Mouse (Mus musculus) thymus, adult 2 months (tissue): ENCODE measurements around the gene Usp6nl.

ENCODE experiments used
- CTCF ChIP-seq: fragments of 200-500 bp; IDR thresholded peaks from 2 replicates; pipeline ENCODE4 v1.5.1; 2012; ENCODE audit warnings: mild to moderate bottlenecking, control low read depth, low read length, moderate library complexity, borderline replicate concordance; ENCODE audit not compliant: control insufficient read depth, poor library complexity, insufficient read depth; ENCODE audit errors: extremely low read depth
- POLR2A ChIP-seq: fragments of 200-500 bp; IDR thresholded peaks from 2 replicates; pipeline ENCODE4 v1.6.1; 2012; ENCODE audit warnings: mild to moderate bottlenecking, low read length, control low read depth, moderate library complexity; ENCODE audit not compliant: control insufficient read depth, poor library complexity, insufficient read depth; ENCODE audit errors: extremely low read depth

DNA sequence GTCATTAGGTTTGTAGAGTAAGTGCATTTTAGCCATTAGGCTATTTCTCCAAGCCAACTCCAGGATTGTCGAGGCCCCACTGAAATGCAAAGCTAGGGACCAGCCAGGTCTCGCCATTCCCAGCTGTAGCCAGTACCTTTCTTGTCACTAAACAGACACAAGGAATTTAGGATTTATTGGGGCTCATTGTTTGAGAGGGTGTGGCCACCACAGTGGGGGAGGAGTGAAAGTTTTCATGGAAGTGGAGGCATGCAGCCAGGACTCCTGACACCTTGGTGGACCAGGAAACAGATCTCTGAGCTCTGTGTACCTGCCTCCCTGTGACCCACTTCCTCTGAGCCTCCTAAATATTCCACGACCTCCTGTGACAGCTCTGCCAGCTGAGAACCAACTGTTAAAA is 127.2 kb downstream of the Usp6nl start:
- TF ChIP-seq CTCF (no peak), POLR2A (no peak)
